Mouse (Mus musculus) telencephalon, adult 2 months (tissue): ENCODE measurements around the gene 2010111I01Rik.
A peak's percentile ranks its signal among the peaks of the same experiment; 100 is the strongest.

ENCODE experiments used
- DNase-seq: peaks from one replicate; pipeline ENCODE4 v3.0.0-alpha.2; 2011; ENCODE audit warnings: low read depth, low spot score

Gene 2010111I01Rik

DNA sequence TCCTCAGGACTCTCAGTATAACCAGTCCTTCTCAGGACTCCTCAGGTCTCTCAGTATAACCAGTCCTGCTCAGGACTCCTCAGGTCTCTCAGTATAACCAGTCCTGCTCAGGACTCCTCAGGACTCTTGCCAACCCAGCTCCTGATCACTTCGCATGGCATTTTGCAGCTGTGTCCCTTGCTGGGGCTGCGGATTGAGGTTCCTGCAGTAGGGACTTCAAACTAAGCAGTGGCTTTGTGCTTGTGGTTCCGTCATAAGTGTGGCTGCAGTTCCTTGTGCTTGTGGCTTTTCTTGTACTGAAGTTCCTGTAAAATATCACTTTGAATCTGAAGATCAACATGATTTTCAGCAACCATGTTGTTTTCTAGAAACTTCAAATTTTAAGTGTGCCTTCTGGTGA is 320.1 kb downstream of the 2010111I01Rik start:
- DNase-seq = no peak

DNA sequence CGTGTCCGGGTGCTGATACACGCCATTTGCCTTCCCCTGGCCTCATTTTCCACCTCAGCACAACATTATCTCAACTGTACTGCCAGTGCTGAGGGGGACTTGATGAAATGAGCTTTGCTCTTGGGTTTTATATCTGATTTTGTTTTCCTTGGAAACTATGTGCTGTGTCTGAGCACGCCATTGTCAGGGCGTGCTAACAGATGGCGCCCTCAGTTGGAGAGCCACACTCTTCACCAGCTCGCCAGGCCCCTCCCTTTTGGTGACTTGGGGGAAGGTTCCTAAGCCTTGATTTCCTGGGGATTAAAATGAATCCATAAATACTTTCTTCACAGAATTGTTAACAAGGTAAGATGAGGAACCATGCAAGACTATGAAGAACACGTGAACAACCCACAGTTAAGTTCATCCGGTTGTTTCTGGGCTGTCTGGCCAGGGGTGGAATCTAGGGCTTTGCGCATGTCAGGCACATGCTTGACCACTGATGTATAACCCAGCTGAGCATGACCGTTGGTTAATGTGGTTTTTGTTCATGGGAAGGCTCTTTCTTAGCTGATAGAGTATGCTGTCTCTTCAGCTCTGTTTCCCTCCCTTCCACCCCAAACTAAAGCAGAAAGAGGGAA is 321.9 kb downstream of the 2010111I01Rik start:
- no peak for DNase-seq

DNA sequence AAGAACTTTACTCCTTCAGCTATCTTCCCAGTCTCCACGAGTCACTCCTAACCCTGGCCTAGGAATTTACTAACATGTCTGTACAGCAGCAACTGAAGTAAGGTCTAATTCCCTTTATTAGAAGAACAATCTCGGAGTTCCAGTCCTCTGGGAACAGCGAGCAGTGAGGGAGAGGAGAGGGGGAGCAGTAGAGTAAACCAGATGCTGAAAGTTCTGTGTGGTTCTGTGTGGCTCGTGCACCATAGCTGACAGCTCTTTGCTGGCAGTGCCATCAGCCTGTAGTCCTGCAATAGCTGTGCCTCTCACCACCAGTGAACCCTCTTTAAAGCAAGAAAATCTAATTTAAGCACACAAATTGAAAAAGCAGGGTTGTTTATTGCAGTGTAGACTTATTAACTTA is 324.5 kb downstream of the 2010111I01Rik start:
- no peak for DNase-seq

DNA sequence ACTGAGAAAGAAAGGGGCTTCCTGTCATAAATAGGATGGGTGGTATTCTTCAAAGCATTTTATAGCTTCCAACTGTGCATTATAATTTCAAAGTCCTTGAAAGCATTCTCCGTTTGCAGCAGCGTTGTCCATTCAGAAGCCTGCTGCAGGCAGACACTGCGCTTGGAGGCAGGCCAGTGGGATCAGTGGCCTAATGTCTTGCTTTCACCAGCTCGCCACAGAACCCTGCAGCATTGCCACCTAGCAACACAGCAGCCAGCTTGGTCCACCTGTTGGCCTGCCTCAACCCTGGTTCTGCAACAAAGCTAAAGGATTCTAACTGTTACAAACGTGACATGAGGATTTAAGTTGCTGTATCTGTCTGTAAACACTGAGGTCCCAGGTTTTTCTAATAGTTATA is 325.0 kb downstream of the 2010111I01Rik start:
- DNase-seq = no peak

DNA sequence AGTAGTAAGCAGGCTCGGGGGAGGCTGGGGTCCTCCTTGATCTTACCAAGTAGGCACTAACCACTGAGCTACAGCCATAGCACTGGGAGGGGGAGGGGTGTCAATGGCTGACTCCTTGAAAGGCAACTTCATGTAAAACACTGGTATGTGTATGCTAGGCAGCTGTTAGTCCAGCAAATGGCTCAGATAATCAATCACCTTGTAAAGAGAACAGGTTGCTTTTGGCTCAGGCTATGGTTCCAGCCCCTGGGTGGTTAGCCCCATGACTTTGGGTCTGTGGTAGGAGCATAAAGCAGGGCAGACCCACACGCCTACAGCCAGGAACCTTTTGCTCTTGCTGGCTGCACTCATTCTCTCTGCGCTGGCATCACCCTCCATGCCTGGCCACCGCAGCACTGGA is 325.4 kb downstream of the 2010111I01Rik start:
- DNase-seq = no peak

DNA sequence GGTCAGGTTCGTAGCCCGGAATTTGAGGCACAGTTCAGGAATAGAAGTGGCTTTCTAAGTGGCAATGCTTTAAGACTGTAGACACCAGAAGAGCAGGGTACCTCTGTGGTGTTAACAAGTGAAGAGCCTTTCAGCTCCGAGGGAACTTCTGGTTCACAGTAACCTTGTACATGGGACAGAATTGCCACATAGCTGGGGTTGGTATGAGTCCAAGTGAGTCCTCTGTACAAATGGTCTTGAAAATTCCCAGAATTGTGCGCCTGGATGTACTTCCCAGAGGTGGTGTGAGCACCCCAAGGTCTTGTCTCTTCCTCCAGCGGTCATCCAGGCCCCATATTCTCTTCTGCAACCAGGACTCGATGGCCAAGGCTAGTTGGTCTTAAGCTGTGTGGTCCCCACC is 326.3 kb downstream of the 2010111I01Rik start:
- no peak for DNase-seq

DNA sequence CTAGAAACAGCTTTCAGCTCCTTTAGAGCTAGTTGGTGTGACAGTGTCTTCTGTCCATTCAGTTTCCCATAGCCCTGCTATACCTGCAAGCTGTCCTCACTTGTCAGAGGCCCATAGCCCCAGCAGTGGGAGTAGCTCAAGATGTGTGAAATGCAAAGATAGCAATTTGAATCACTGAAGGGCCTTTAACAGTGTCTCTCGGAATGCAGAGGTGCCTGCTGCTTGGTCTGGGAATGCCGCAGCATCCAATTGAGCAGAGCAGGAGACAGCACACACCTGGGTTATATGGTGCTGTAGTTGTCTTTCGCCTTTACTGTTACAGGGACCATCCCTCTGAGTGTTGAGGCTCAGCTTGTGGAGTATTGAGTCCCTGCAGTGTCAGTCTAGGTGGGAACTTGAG is 329.0 kb downstream of the 2010111I01Rik start:
- no peak for DNase-seq

GRCm38 (mm10) chr13:63294359-63295193 is 329.9 kb downstream of the 2010111I01Rik start:
- no peak for DNase-seq

DNA sequence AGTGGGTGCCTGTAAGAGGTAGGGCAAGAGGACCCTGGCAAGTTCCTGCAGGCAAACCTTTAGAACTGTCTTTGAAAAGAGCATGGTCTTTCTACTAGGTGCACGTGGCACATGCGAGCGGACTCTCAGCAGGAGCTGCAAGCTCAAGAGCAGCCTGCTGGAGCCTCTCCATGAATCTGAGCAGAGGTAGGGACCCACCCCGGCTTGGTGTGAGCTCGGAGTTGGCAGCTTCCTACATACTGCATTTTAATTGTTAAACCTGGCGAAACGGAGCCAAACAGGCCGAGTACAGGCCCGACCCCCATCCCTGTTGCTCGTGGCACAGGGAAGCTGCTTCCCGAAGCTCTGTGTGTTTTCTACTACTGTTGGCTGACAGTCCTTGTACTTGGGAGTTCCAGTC is 331.6 kb downstream of the 2010111I01Rik start:
- DNase-seq = no peak

DNA sequence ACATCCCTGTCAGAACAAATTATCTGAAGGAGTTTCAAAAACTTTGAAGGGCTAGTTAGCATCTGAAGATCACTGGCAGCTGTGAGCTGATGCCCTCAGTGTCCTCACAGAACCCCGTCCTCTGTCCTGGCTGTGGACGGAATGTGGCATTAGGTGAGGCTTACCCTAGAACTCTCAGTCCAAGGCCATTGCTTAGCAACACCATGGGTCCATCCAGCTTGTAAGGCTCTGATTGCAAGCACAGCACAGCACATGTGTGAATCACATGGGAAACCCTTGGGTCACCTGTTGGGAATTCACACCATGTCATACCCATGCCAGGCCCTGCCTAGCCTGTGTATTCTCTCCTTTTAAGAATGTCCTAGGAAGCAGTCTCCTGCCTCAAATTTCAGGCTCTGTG is 332.3 kb downstream of the 2010111I01Rik start:
- no peak for DNase-seq

DNA sequence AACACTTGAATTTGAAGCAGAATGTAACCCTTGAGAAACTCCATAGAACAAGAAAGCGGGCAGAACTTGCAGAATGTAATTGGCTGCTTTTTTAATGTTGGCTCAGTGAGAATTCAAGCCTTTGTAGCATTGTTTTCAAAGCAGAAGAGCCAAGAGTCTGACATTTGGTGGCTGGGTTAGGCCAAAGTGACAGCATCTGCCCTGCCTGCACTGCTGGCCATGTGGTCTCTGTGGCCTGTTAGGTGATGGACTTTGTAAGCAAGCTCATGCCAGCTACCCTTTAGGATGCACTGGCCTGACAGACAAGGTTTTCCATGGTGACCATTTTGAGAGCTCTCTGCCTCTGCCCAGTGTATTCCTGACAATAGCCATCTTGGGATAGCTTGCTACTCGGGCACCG is 333.2 kb downstream of the 2010111I01Rik start:
- no peak for DNase-seq

- DNase-seq = no peak
Observed at GRCm38 (mm10) chr13:63298931-63299330, 334.2 kb downstream of the 2010111I01Rik start.

DNA sequence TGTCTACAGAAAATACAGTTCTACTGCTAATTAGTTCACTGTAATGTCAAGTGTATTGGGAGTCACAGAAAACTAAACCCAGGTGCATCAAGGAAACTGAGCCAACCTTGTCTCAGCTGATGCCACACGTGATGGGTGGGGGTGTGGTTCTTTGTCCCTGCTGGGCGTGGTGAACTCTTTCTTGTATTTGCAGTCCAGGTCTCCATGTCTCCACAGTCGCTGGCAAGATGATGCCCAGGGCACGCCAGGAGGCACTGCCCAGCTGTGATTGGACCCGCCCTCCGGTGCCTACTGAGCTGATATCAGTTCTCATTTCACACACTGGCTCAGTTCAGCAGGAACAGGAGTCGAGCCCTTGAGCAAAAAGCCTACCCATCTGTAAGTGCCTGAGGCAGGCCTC is 336.2 kb downstream of the 2010111I01Rik start:
- no peak for DNase-seq

DNA sequence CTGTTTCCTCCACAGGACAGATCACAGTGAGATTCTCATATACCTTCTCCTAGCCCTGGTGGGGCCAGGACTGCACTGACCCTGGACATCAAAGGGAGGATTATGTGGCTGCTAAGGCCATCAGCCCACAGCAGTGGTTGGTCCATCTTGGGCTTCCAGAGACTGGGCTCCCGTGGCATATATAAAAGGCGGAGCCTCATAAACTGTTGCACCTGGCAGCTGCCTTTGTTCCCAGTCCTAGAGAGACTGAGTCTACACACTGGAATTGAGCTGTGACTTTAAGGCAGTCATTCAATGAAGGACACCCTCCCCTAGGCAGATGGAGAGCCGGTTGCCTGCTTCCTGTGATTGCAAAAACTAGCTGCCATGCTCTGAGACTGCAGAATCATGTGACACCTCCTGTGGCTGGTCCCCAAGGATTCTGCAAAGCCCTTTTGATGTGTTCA is 337.1 kb downstream of the 2010111I01Rik start:
- DNase-seq = no peak

- no peak for DNase-seq
Observed at GRCm38 (mm10) chr13:63302381-63302780, 337.7 kb downstream of the 2010111I01Rik start.

DNA sequence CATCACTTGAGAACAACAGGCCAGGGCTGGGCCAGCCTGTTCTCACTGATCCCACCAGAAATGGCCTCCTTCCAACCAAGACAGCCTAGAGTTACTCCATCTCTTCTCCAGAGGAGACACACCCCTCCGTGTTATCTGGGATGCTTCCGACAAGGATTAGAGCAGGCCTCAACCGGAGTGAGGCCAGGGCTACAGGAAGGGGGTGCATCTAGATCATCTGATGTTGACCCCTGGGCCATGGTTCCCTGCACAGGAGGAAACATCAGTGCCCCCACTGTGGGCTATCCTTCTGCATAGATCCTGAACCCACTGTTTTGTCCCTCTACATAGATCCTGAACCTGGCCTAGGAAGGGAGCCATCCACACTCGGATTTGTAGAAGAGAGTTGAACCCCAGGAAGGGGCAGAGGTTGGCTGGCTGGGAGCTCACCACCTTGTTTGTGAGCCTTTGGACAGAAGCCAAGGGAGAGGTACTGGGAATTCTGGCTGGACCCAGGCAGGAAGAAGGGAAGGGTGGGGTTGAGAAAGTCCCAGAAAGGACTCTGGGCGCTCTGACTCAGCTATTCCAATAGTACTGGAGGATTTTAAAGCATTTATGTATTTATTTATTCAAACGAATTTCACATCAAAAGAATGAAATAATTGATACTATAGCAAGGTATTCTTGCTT is 339.6 kb downstream of the 2010111I01Rik start:
- DNase-seq = no peak

GRCm38 (mm10) chr13:63304799-63305159 is 340.1 kb downstream of the 2010111I01Rik start:
- no peak for DNase-seq

DNA sequence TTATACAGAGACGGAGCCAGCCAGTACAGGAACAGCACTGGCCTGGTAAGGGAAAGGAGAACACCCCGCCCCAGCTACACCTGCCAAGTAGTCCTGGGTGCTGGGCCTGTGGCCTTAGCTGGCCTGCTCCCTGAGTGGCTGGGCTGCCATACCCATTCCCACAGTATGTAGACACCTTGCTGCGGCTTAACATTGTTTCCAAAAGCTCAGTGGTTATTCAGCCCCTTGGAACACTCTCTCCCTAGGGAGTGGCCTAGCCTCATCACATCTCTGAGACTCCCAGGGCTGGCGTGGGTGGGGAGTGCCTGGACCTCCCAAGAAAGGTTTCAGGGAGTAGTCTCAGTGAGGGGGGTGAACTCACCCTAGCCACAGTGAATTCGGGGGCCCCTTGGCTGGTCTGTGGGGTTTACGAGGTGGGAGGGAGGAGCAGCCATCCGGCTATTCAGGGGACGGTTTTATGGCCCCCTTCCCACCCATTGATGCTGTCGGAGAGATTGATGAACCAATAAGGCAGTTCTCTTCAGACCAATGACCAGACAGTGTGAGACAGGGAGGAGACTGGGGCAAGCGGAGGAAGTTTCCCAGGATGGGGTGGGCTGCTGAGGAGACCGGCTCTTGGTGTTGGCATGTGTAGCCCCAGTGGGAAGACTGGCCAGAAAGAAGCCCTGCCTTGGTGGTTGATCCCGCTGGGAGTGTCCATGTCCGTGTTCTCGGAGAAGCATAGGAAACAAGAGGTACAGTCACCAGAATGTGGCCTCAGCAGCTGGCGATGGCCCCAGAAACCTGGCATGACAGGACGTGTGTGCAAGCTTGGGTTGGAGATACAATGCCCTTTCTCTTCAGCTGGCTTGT is 340.7 kb downstream of the 2010111I01Rik start:
- no peak for DNase-seq

- peak; percentile 63 for DNase-seq
Observed at GRCm38 (mm10) chr13:63306768-63307167, 342.1 kb downstream of the 2010111I01Rik start.

- DNase-seq = no peak
Observed at GRCm38 (mm10) chr13:63309563-63309962, 344.9 kb downstream of the 2010111I01Rik start.

- no peak for DNase-seq
Observed at GRCm38 (mm10) chr13:63311156-63311555, 346.5 kb downstream of the 2010111I01Rik start.

DNA sequence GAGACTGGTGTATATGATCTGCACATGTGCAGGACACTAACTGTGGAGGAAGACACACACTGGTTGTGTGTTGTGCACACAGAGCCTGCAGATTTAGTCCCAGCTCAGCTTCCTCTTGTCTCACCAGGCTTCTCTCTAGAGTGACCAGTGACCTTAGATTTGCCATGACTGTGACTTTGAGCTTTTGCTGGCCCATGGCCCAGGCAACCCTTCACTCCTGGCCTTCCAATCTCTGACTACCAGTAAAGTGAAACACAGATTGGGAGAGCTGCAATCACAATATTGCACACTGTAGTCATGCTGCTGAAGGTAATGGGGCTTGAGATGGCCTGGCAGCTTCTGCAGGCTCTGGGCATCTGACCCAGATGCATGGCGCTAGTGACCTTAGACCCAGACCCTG is 348.6 kb downstream of the 2010111I01Rik start:
- no peak for DNase-seq
